Mouse (Mus musculus): Measurements from ENCODE around the gene Syf2.
"Not testable (repeated sequence)": the region's sequence is repeated elsewhere in the genome, so short reads cannot be mapped to it uniquely, and the experiment has no call there.

Gene Syf2

DNA sequence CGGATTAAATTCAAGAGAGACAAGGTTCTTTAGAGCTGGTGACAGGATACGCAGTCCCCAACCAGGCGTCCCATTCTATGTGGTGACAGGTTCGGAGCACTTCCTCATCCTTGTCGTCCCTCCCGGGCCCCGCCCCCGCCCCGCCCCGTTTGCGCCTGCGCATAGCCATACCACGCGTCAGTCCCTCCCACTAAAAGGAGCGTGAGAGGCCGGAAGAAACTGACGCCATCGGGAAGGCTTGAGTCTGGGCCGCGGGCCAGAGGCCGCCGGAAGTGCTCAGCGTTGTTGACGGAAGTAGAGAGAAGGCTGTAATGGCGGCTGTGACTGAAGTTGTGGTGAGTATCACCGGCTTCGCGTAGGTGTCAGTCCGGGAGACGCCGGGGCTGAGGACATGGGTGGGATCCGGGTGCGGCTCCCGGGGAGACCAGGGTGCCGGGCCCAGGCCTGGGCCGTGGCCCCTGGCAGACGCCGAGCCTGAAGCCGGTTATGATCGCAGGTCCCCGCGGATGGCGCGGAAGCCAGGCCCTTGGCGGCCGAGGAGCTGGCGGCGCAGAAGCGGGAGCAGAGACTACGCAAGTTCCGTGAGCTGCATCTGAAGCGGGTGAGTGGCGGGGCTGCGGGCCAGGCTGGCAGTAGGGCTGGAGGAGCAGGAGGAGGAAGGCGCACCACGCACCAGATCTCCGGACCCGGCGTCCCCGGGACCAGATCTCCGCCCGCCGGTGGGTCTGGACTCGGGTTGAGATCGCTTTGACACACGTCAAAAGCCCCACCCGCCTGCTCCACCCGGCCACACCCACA, at the start of gene Syf2:
Syf2 (plus strand) TSS at position 215 of the 798 bp plus-strand sequence.
- DNase-seq (ENCODE audit: low read depth, low spot score) = peak; percentile 97

GRCm38 (mm10) chr4:134883266-134883665, 47.4 kb upstream of the Syf2 start:
- DNase-seq (ENCODE audit: low read depth, low spot score) = peak; percentile 35

GRCm38 (mm10) chr4:134883808-134884207, 46.9 kb upstream of the Syf2 start:
- peak; percentile 17 for DNase-seq (ENCODE audit: low read depth, low spot score)

GRCm38 (mm10) chr4:134884364-134884763, 46.3 kb upstream of the Syf2 start:
- DNase-seq (ENCODE audit: low read depth, low spot score) = no peak

GRCm38 (mm10) chr4:134892096-134892495, 38.6 kb upstream of the Syf2 start:
- no peak for DNase-seq (ENCODE audit: low read depth, low spot score)

- DNase-seq (ENCODE audit: low read depth, low spot score) = no peak
Measured at GRCm38 (mm10) chr4:134897256-134897655, 33.4 kb upstream of the Syf2 start.

- DNase-seq (ENCODE audit: low read depth, low spot score) = no peak
Measured at GRCm38 (mm10) chr4:134901126-134901525, 29.6 kb upstream of the Syf2 start.

GRCm38 (mm10) chr4:134903046-134903445, 27.7 kb upstream of the Syf2 start:
- DNase-seq (ENCODE audit: low read depth, low spot score) = no peak

DNA sequence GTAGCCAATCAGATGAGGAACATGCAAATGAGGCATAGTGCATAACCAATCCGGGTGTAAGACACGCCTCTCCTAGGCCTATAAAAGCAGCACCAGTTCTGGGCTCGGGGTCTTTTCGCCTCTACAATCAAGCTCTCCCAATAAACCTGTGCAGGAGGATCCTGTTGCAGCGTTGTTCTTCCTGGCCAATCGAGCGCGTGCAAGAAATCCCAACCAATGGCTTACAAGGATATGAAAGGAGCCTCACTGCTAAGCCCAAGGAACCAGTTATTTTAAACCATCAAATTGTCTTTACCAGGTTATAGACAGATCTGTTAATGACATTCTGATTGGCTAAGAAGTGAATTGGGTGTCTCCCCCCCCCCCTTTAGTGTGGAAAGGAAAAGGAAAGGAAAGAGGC, 19.3 kb upstream of the Syf2 start:
- not testable (repeated sequence) for DNase-seq (ENCODE audit: low read depth, low spot score)

DNA sequence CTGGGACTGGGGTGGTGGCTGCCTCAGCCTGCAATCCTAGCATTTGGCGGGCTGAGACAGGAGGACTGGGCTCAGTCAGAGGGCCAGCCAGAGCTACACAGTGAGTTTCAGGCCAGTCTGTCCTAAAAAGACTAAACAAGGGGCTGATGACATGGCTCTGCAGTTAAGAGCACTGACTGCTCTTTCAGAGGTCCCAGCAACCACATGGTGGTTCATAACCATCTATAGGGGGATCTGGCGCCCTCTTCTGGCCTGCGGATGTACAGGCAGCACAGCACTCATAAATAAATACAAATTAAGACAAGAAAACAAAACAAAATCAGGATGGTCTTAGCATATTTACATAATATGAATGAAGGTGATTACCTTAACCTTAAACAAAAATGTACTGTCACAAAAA, 17.3 kb upstream of the Syf2 start:
- DNase-seq (ENCODE audit: low read depth, low spot score) = peak; percentile 85

GRCm38 (mm10) chr4:134914122-134914863, 16.4 kb upstream of the Syf2 start:
- DNase-seq (ENCODE audit: low read depth, low spot score) = peak; percentile 39

DNA sequence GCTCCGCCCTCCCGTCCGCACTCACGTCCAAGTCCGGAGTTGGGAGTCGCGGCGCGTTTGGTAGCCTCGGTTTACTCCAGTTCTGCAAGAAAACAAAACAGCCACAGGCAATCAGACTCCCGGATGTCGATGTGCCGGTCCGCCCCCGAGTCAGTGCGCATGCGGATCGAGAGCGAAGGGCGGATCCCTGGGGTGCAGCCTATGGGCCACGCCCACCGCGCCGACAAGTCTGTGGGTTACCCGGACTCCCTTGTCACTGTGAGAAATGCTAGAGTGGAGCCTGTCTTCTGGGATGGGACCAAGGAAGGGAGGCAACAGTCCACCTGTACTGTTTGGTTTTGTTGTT, 15.9 kb upstream of the Syf2 start, which contains the start of gene Tmem50a:
Tmem50a (minus strand) TSS at position 161 of the 346 bp plus-strand sequence.
- peak; percentile 93 for DNase-seq (ENCODE audit: low read depth, low spot score)

- peak; percentile 23 for DNase-seq (ENCODE audit: low read depth, low spot score)
Measured at GRCm38 (mm10) chr4:134915223-134916050, 15.3 kb upstream of the Syf2 start.

DNA sequence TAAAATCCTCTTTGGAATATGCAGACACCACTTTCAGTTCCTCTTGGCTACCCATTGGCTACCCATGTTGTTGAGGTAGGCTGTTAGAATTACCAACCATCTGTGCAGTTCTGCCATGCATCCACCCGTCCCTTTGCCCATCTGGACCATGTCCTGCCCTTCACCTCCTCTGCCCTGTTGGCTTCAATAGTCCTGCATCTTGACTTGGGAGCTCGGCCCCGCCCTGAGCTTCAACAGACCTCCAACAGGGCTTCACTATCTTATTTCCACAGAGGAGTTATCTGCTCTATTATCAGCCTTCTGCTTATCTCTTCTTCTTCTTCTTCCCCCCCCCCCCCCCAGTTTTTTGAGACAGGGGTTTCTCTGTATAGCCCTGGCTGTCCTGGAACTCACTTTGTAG, 13.5 kb upstream of the Syf2 start:
- DNase-seq (ENCODE audit: low read depth, low spot score) = no peak

- DNase-seq (ENCODE audit: low read depth, low spot score) = peak; percentile 56
Measured at GRCm38 (mm10) chr4:134918381-134918780, 12.3 kb upstream of the Syf2 start.

- peak; percentile 42 for DNase-seq (ENCODE audit: low read depth, low spot score)
Measured at GRCm38 (mm10) chr4:134919733-134920540, 10.8 kb upstream of the Syf2 start.

GRCm38 (mm10) chr4:134920631-134921030, 10.1 kb upstream of the Syf2 start:
- DNase-seq (ENCODE audit: low read depth, low spot score) = peak; percentile 62

GRCm38 (mm10) chr4:134921703-134922102, 9.0 kb upstream of the Syf2 start:
- peak; percentile 4 for DNase-seq (ENCODE audit: low read depth, low spot score)

DNA sequence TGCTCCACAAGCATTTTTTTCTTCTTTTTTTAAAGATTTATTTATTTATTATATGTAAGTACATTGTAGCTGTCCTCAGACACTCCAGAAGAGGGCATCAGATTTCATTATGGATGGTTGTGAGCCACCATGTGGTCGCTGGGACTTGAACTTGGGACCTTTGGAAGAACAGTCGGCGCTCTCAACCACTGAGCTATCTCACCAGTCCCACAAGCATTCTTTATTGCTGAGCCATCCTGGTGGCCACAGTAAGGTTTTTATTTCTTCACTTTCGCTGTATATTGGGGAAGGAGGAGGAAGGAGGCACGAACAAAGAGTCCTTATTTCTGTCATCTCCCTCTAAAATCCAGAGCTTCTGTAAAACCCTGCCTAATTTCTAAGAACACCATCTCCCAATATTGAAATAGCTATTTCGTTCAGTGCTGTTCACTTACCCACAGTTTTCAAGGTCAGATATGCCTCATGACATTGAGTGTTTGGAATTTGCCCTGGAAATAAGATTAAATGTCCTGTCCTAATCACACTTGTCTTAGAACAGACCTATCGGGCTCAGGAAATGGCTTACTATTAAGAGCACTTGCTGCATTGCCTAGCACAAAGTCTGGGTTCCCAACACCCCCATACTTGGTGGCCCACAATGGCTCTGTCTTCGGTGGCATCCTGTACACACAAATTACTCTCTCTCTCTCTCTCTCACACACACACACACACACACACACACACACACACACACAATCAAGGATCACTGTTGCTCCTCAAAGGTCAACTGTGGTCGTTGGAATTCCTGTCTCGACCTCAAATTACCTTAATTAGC, 8.4 kb upstream of the Syf2 start:
- DNase-seq (ENCODE audit: low read depth, low spot score) = peak; percentile 69

- DNase-seq (ENCODE audit: low read depth, low spot score) = peak; percentile 61
Measured at GRCm38 (mm10) chr4:134922925-134923244, 7.8 kb upstream of the Syf2 start.

Data from 3T3-L1 (cell line).